Mouse (Mus musculus) lung, postnatal 0 days (tissue): ENCODE results near the gene Plppr5. TPM values are rescaled to one million over a fixed set of nuclear protein-coding genes. Genes with fewer than 3 reads are reported as not detected.
A peak's percentile ranks its signal among the peaks of the same experiment; 100 is the strongest.

Source experiments
- ATAC-seq: fragments of 200-750 bp; cut with Nextera tagmentation; 2 replicates; pipeline ENCODE4 v1.8.0; 2017; ENCODE audit warnings: moderate library complexity
- DNase-seq: peaks from one replicate; pipeline ENCODE4 v3.0.0-alpha.2; 2016; ENCODE audit warnings: low spot score
- H3K27ac ChIP-seq: fragments of 300-500 bp; sonication (generic); 2 replicates; pipeline ENCODE4 v1.5.1; 2014; ENCODE audit warnings: antibody characterized with exemption, mild to moderate bottlenecking, low read length, mixed read lengths
- H3K27me3 ChIP-seq: fragments of 300-500 bp; sonication (generic); replicated peaks from 2 replicates; pipeline ENCODE4 v1.6.1; 2014; ENCODE audit warnings: low read length, mixed read lengths; ENCODE audit not compliant: insufficient read depth
- H3K36me3 ChIP-seq: fragments of 300-500 bp; sonication (generic); 2 replicates; pipeline ENCODE4 v1.6.1; 2014; ENCODE audit warnings: low read length, mixed read lengths; ENCODE audit not compliant: insufficient read depth
- H3K4me1 ChIP-seq: fragments of 300-500 bp; sonication (generic); 2 replicates; pipeline ENCODE4 v1.6.1; 2014; ENCODE audit warnings: antibody characterized with exemption, low read depth, low read length, mixed read lengths; ENCODE audit not compliant: insufficient read depth
- H3K4me2 ChIP-seq: fragments of 300-500 bp; sonication (generic); replicated peaks from 2 replicates; pipeline ENCODE4 v1.6.1; 2014; ENCODE audit warnings: low read depth, mild to moderate bottlenecking, low read length, moderate library complexity, mixed read lengths
- H3K4me3 ChIP-seq: fragments of 300-500 bp; sonication (generic); 2 replicates; pipeline ENCODE4 v1.5.1; 2014; ENCODE audit warnings: low read depth, low read length
- H3K9ac ChIP-seq: fragments of 300-500 bp; sonication (generic); replicated peaks from 2 replicates; pipeline ENCODE4 v1.6.1; 2014; ENCODE audit warnings: low read depth, mild to moderate bottlenecking
- H3K9me3 ChIP-seq: fragments of 300-500 bp; sonication (generic); 2 replicates; pipeline ENCODE4 v1.6.1; 2016; ENCODE audit warnings: low read length, mixed read lengths
- CTCF ChIP-seq: IDR thresholded peaks from 2 replicates; pipeline ENCODE4 v1.5.1; 2016; ENCODE audit warnings: antibody characterized with exemption, mild to moderate bottlenecking
- EP300 ChIP-seq: IDR thresholded peaks from 2 replicates; pipeline ENCODE4 v1.6.1; 2016; ENCODE audit warnings: antibody characterized with exemption, mild to moderate bottlenecking, control low read depth
- WGBS: fragments of 180-500 bp; shearing (Covaris S2); extraction: QIAGEN DNeasy Blood & Tissue Kit; methylation state at CpG from one replicate; pipeline ENCODE4 v1.1.7; 2014; 5-methylcytosine and 5-hydroxymethylcytosine counted together
- polyA plus RNA-seq: library from polyadenylated mRNA; unstranded; fragments of >200 nt; fragmentation: Nextera tagmentation; extraction: Ambion mirVana; gene quantifications from 2 replicates; pipeline ENCODE4 v1.2.1, GENCODE M21; 2015

The Plppr5 gene
- polyA plus RNA-seq, 1 experiment from 2014 or later, result 0.12 TPM

- no peaks in the 10 kb centered on the region for H3K27me3 ChIP-seq
- TF ChIP-seq EP300, result no peak
- no peak for TF ChIP-seq CTCF
- no peak for ATAC-seq
- no peak overlapping the region for H3K4me3 ChIP-seq
- 79% methylated on average over 6 of the region's 6 CpGs for WGBS
- H3K4me1 ChIP-seq, result no peaks in the 10 kb centered on the region
- H3K4me2 ChIP-seq, result no peak overlapping the region
- no peaks in the 10 kb centered on the region for H3K9me3 ChIP-seq
- DNase-seq, result no peak
- no peak overlapping the region for H3K27ac ChIP-seq
- no peak overlapping the region for H3K9ac ChIP-seq
- H3K36me3 ChIP-seq, result no peaks in the 10 kb centered on the region
These were observed 110.0 kb downstream of the Plppr5 start for GRCm38 (mm10) chr3:117684640-117685039.

GRCm38 (mm10) chr3:117686036-117686435, 111.4 kb downstream of the Plppr5 start:
- no peak for ATAC-seq
- H3K4me3 ChIP-seq, result no peak overlapping the region
- 88% methylated on average over 3 of the region's 3 CpGs for WGBS

GRCm38 (mm10) chr3:117686648-117687047, 112.0 kb downstream of the Plppr5 start:
- H3K4me3 ChIP-seq, result no peak overlapping the region
- H3K9me3 ChIP-seq, result no peaks in the 10 kb centered on the region
- WGBS, result 80% methylated on average over 7 of the region's 7 CpGs
- no peak overlapping the region for H3K27ac ChIP-seq
- H3K9ac ChIP-seq, result no peak overlapping the region
- no peak for TF ChIP-seq CTCF
- no peaks in the 10 kb centered on the region for H3K36me3 ChIP-seq
- no peak for DNase-seq
- no peak for ATAC-seq
- H3K4me2 ChIP-seq, result no peak overlapping the region
- H3K27me3 ChIP-seq, result no peaks in the 10 kb centered on the region
- no peaks in the 10 kb centered on the region for H3K4me1 ChIP-seq

More at GRCm38 (mm10) chr3:117686036-117686435, 111.4 kb downstream of the Plppr5 start:
- Histone ChIP-seq H3K27me3 (no peaks in the 10 kb centered on the region), H3K4me2 (no peak overlapping the region), H3K9ac (no peak overlapping the region), H3K27ac (no peak overlapping the region), H3K4me1 (no peaks in the 10 kb centered on the region), H3K9me3 (no peaks in the 10 kb centered on the region), H3K36me3 (no peaks in the 10 kb centered on the region)
- TF ChIP-seq CTCF, result no peak
- TF ChIP-seq EP300, result no peak
- no peak for DNase-seq

DNA sequence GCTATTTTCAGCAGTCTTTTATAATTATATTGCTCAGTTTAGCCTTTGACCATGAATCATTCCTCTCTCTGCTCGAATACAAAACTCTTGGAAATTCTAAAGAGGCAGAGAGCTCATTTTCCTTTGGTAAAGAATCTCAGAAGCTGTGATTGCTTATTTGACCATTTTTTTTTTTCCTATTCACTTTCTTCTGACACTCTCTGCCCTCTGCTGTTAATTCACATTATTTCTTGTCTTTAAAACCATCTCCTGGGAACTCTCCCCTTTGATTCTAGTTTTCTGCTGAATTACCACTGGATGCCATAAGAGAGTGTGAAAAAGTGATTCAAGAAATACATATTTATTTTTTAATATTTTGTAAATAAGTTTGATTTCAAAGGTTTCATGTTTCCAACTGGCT, 120.1 kb downstream of the Plppr5 start:
- Histone ChIP-seq H3K4me3 (no peak overlapping the region), H3K27me3 (no peaks in the 10 kb centered on the region), H3K36me3 (no peaks in the 10 kb centered on the region), H3K4me1 (no peaks in the 10 kb centered on the region), H3K4me2 (no peak overlapping the region), H3K9me3 (no peaks in the 10 kb centered on the region), H3K27ac (no peak overlapping the region), H3K9ac (no peak overlapping the region)
- WGBS, result 50% methylated on average over 1 of the region's 1 CpGs
- ATAC-seq (no peak), DNase-seq (no peak)
- TF ChIP-seq EP300 (no peak), CTCF (no peak)

GRCm38 (mm10) chr3:117696350-117696749, 121.7 kb downstream of the Plppr5 start:
- no peak overlapping the region for H3K4me3 ChIP-seq
- no peak overlapping the region for H3K4me2 ChIP-seq
- no peaks in the 10 kb centered on the region for H3K36me3 ChIP-seq
- 74% methylated on average over 5 of the region's 5 CpGs for WGBS
- no peak overlapping the region for H3K9ac ChIP-seq
- DNase-seq, result no peak
- TF ChIP-seq EP300, result no peak
- no peak for TF ChIP-seq CTCF
- no peaks in the 10 kb centered on the region for H3K27me3 ChIP-seq
- H3K27ac ChIP-seq, result no peak overlapping the region
- ATAC-seq, result no peak
- H3K4me1 ChIP-seq, result no peaks in the 10 kb centered on the region
- no peaks in the 10 kb centered on the region for H3K9me3 ChIP-seq

DNA sequence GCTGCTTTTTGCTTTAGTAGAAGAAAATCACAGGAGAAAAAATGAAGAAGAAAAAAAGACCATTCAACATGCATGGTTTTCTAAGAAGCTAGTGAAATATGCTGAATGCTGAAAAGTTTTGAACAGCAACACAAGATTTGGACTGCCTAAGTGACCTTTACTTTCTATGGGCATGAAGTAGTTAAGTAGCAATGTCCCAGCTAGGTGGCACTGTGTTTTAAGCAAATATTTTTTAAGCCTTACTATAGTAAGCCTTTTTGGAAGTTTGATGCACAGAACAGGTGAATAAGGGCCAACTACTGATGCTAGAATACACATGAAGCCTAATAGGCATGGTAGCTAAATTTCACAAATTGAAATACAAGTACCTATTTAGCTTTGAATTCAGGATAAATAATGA, 134.2 kb downstream of the Plppr5 start:
- H3K4me2 ChIP-seq, result no peak overlapping the region
- DNase-seq (no peak), ATAC-seq (no peak)
- no peak overlapping the region for H3K9ac ChIP-seq
- TF ChIP-seq CTCF (peak; percentile 44), EP300 (no peak)
- no peaks in the 10 kb centered on the region for H3K36me3 ChIP-seq
- H3K27ac ChIP-seq, result no peak overlapping the region
- no peaks in the 10 kb centered on the region for H3K27me3 ChIP-seq
- H3K4me1 ChIP-seq, result no peaks in the 10 kb centered on the region
- no peaks in the 10 kb centered on the region for H3K9me3 ChIP-seq
- H3K4me3 ChIP-seq, result no peak overlapping the region

DNA sequence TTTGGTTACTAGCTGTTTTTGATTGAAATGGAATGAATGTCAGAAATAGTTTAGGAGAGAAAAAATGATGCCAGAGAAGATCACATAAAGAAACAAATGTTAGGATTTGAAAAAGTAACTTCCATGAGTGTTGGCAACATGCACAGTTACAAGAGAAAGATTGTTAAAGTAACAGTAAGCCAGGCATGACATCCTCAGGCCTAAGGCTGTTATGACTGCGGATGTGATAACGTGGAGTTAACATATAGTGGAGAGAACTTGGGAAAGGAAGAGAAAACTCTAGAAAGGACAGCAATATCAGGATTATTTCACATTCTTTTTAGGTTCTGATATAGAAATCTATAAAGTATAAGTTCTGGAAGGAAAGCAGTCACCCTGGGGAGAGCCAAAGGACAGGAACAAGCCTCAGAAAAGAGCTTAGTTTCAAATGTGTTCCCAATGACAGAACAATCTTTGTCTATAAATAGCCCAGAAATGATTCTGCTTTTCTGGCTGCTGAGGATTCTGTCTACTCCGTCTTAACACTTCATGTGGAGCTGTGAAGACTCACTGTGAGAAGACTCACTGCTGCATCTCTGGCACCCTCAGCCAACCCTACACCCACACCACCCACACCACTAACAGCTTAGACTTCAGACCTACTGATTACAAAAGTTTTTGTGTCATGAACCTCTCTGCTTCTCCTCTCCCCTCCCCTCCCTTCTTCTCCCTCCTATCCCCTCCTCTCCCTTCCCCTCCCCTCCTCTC, 142.1 kb downstream of the Plppr5 start:
- H3K4me2 ChIP-seq, result no peak overlapping the region
- no peak overlapping the region for H3K27ac ChIP-seq
- no peaks in the 10 kb centered on the region for H3K4me1 ChIP-seq
- no peak overlapping the region for H3K4me3 ChIP-seq
- DNase-seq (no peak), ATAC-seq (no peak)
- H3K9me3 ChIP-seq, result no peaks in the 10 kb centered on the region
- no peaks in the 10 kb centered on the region for H3K36me3 ChIP-seq
- no peaks in the 10 kb centered on the region for H3K27me3 ChIP-seq
- no peak overlapping the region for H3K9ac ChIP-seq
- WGBS, result 72% methylated on average over 3 of the region's 3 CpGs
- TF ChIP-seq CTCF (no peak), EP300 (no peak)
